Mouse (Mus musculus): Measurements from ENCODE around the gene Gas1.

Gas1 gene

GRCm38 (mm10) chr13:60172366-60173017, 4.7 kb downstream of the Gas1 start:
- DNase-seq, result no peak

GRCm38 (mm10) chr13:60171781-60172180, 5.4 kb downstream of the Gas1 start:
- DNase-seq, result no peak

- no peak for DNase-seq
Observed at GRCm38 (mm10) chr13:60170898-60171715, 6.1 kb downstream of the Gas1 start.

- DNase-seq, result no peak
Observed at GRCm38 (mm10) chr13:60169026-60169425, 8.1 kb downstream of the Gas1 start.

- DNase-seq, result no peak
Observed at GRCm38 (mm10) chr13:60156294-60157126, 20.7 kb downstream of the Gas1 start.

GRCm38 (mm10) chr13:60154170-60154569, 23.0 kb downstream of the Gas1 start:
- no peak for DNase-seq

GRCm38 (mm10) chr13:60148235-60148634, 28.9 kb downstream of the Gas1 start:
- no peak for DNase-seq

- no peak for DNase-seq
Observed at GRCm38 (mm10) chr13:60147857-60148181, 29.3 kb downstream of the Gas1 start.

GRCm38 (mm10) chr13:60146994-60147856, 29.9 kb downstream of the Gas1 start:
- DNase-seq, result no peak

- no peak for DNase-seq
Observed at GRCm38 (mm10) chr13:60146231-60146630, 30.9 kb downstream of the Gas1 start.

GRCm38 (mm10) chr13:60136962-60137361, 40.2 kb downstream of the Gas1 start:
- no peak for DNase-seq

- DNase-seq, result no peak
Observed at GRCm38 (mm10) chr13:60134439-60134799, 42.7 kb downstream of the Gas1 start.

- DNase-seq, result no peak
Observed at GRCm38 (mm10) chr13:60133716-60134438, 43.3 kb downstream of the Gas1 start.

- DNase-seq, result no peak
Observed at GRCm38 (mm10) chr13:60131771-60132170, 45.4 kb downstream of the Gas1 start.

GRCm38 (mm10) chr13:60129541-60129940, 47.6 kb downstream of the Gas1 start:
- no peak for DNase-seq

GRCm38 (mm10) chr13:60126338-60126737, 50.8 kb downstream of the Gas1 start:
- DNase-seq, result no peak

GRCm38 (mm10) chr13:60125501-60126305, 51.5 kb downstream of the Gas1 start:
- DNase-seq, result no peak

- no peak for DNase-seq
Observed at GRCm38 (mm10) chr13:60125020-60125419, 52.1 kb downstream of the Gas1 start.

- DNase-seq, result no peak
Observed at GRCm38 (mm10) chr13:60124456-60124855, 52.7 kb downstream of the Gas1 start.

Measured in cerebellum, postnatal 36 days (tissue).